Mouse (Mus musculus) embryonic facial prominence, embryonic 13.5 days (tissue): ENCODE results near the gene Gkn3. TPM values are rescaled to one million over a fixed set of nuclear protein-coding genes. Genes with fewer than 3 reads are reported as not detected.

Experiments used
- ATAC-seq: fragments of 200-750 bp; cut with Nextera tagmentation; 2 replicates; pipeline ENCODE4 v1.8.0; 2017; ENCODE audit warnings: low read depth; ENCODE audit not compliant: insufficient number of reproducible peaks, insufficient read depth, low FRiP score, low TSS enrichment
- H3K27ac ChIP-seq: fragments of 300-500 bp; sonication (generic); 2 replicates; pipeline ENCODE4 v1.5.1; 2015; ENCODE audit warnings: moderate library complexity, mild to moderate bottlenecking, inconsistent platforms
- H3K27me3 ChIP-seq: fragments of 300-500 bp; sonication (generic); 2 replicates; pipeline ENCODE4 v1.6.1; 2015; ENCODE audit warnings: mild to moderate bottlenecking, inconsistent platforms
- H3K36me3 ChIP-seq: fragments of 300-500 bp; sonication (generic); 2 replicates; pipeline ENCODE4 v1.6.1; 2015; ENCODE audit warnings: mild to moderate bottlenecking, inconsistent platforms
- H3K4me1 ChIP-seq: fragments of 300-500 bp; sonication (generic); 2 replicates; pipeline ENCODE4 v1.6.1; 2015; ENCODE audit warnings: inconsistent platforms
- H3K4me2 ChIP-seq: fragments of 300-500 bp; sonication (generic); 2 replicates; pipeline ENCODE4 v1.6.1; 2015; ENCODE audit warnings: moderate library complexity, mild to moderate bottlenecking, inconsistent platforms
- H3K4me3 ChIP-seq: fragments of 300-500 bp; sonication (generic); 2 replicates; pipeline ENCODE4 v1.5.1; 2015; ENCODE audit warnings: mild to moderate bottlenecking, inconsistent platforms
- H3K9ac ChIP-seq: fragments of 300-500 bp; sonication (generic); 2 replicates; pipeline ENCODE4 v1.6.1; 2015; ENCODE audit warnings: mild to moderate bottlenecking, inconsistent platforms
- H3K9me3 ChIP-seq: fragments of 300-500 bp; sonication (generic); 2 replicates; pipeline ENCODE4 v1.6.1; 2016; ENCODE audit warnings: inconsistent platforms
- WGBS: fragments of 180-500 bp; shearing (Covaris S2); methylation state at CpG from one replicate; pipeline ENCODE4 v1.1.7; 2015; ENCODE audit warnings: mixed read lengths; 5-methylcytosine and 5-hydroxymethylcytosine counted together
- polyA plus RNA-seq: library from polyadenylated mRNA; unstranded; fragments of >200 nt; fragmentation: Nextera tagmentation; extraction: Ambion mirVana; gene quantifications from 2 replicates; pipeline ENCODE4 v1.2.1, GENCODE M21; 2015

Gkn3 gene
- 0.42 TPM in 1 of 2 replicates, not detected in the other for polyA plus RNA-seq

DNA sequence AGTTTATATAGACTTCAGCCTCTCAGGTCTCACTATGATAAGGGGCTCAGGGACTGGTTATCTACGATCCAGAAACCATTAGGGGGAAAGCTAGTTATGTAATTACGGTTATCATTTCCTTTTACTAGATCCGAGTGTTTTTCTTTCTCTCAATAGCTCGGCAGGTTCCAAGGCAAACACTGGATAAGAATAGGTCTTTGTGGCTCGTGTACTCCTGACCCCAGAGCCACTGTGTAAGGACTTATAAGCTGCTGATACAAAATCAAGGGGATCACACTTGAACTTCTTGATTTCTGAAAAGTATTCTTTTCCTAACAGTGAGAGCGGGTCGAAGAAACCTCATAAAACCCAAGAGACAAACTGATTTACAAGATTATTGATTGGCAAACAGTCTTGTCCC lies at the start of gene Gkn3:
Gkn3 (minus strand) TSS at position 59 of the 400 bp plus-strand sequence.
- peaks cover 15% of the 10 kb centered on the region for H3K4me1 ChIP-seq
- H3K9ac ChIP-seq, result 0 out of 2 replicates have a peak within 1 kb of the TSS, but pooled peaks have one; percentile 11
- no peak for ATAC-seq
- no peak within 1 kb of the TSS for H3K4me3 ChIP-seq
- H3K4me2 ChIP-seq, result no peak within 1 kb of the TSS
- H3K27me3 ChIP-seq, result peaks cover 9% of the 10 kb centered on the region
- H3K27ac ChIP-seq, result peak within 1 kb of the TSS; percentile 7; the same call in 1 of the 2 replicates
- no peaks in the 10 kb centered on the region for H3K9me3 ChIP-seq
- WGBS, result 51% methylated on average over 7 of the region's 7 CpGs
- H3K36me3 ChIP-seq, result no peaks in the 10 kb centered on the region

DNA sequence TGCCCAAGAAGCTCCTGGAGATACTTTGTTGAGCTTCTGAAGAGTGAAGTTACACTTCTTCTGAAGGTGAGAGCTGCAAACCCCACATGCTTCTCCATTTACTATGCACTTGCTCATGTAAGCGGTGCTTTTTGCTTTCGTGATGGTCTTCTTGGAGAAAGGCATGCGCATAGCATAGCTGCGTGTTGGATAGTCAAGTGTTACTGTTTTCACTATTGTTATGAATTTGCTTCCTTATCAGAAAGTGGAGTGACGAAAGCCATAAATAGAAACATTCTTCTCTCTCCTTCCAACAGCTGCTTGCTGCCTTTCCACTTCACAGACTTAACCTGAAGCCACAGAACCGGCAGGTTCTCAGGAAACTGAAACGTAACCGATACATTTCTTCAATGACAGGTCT lies 48.0 kb upstream of the Gkn3 start:
- Histone ChIP-seq H3K9me3 (no peaks in the 10 kb centered on the region), H3K27ac (no peak overlapping the region), H3K4me2 (no peak overlapping the region), H3K4me1 (0 out of 2 replicates have a peak, but pooled peaks cover 2% of the 10 kb centered on the region), H3K4me3 (no peak overlapping the region), H3K27me3 (no peaks in the 10 kb centered on the region), H3K9ac (no peak overlapping the region), H3K36me3 (no peaks in the 10 kb centered on the region)
- WGBS, result 81% methylated on average over 8 of the region's 8 CpGs
- no peak for ATAC-seq

- no peak overlapping the region for H3K4me2 ChIP-seq
- H3K27me3 ChIP-seq, result no peaks in the 10 kb centered on the region
- no peaks in the 10 kb centered on the region for H3K4me1 ChIP-seq
- ATAC-seq, result no peak
- no peaks in the 10 kb centered on the region for H3K9me3 ChIP-seq
- H3K36me3 ChIP-seq, result no peaks in the 10 kb centered on the region
- H3K27ac ChIP-seq, result no peak overlapping the region
- H3K4me3 ChIP-seq, result no peak overlapping the region
- 97% methylated on average over 2 of the region's 3 CpGs for WGBS
- H3K9ac ChIP-seq, result no peak overlapping the region
These were observed 47.1 kb upstream of the Gkn3 start for GRCm38 (mm10) chr6:87435791-87436190.

DNA sequence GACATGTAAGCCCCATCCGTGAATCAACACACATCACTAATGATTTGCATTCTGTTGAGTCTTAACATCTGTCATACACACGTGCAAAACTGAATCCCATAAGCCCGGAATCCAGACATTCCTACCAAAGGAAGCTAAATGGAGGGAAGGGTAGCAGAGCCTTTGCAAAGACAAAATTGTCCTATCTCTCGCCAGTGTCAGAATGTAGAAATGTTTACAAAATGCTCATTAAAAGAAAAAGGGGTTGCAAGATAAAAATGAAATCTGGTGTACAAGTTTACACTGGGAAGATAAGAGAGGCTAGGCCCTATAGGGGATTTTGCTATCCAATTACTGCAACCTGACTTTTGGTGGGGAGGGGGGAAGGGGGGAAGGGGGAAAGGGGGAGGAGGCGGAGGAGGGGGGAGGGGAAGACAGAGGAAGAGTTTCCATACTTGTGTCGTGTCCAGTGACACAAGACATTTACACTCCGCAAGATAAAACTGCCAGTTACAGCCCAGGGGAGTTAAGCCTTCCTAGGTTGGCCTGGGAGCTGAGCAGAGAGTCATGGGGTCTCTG lies 39.8 kb upstream of the Gkn3 start, which contains the start of gene Bmp10:
Bmp10 (plus strand) TSS at position 508 of the 558 bp plus-strand sequence.
- no peak within 1 kb of the TSS for H3K9ac ChIP-seq
- no peaks in the 10 kb centered on the region for H3K27me3 ChIP-seq
- H3K9me3 ChIP-seq, result no peaks in the 10 kb centered on the region
- no peaks in the 10 kb centered on the region for H3K4me1 ChIP-seq
- no peaks in the 10 kb centered on the region for H3K36me3 ChIP-seq
- no peak within 1 kb of the TSS for H3K27ac ChIP-seq
- WGBS, result 57% methylated on average over 7 of the region's 7 CpGs
- ATAC-seq, result no peak
- no peak within 1 kb of the TSS for H3K4me3 ChIP-seq
- no peak within 1 kb of the TSS for H3K4me2 ChIP-seq

DNA sequence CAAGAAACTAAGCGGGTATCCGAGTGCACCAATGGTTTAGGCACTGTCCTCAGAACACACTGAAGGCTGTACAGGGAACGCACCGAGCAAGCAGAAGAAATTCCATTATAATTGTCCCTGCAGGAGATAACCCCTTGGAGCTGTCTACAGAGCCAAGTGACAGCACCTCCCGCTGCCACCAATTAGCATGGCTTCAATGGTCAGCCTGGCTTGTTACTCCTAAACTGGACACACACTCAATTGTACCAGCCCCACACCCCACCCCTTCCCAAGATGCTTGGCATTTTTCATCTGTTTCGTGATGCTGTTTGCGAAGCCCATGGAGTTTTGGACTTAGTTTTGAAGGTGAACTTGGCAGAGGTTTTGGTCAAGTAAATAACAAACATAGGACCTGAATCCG lies 38.9 kb upstream of the Gkn3 start:
- H3K9ac ChIP-seq, result no peak overlapping the region
- H3K9me3 ChIP-seq, result no peaks in the 10 kb centered on the region
- no peaks in the 10 kb centered on the region for H3K4me1 ChIP-seq
- no peaks in the 10 kb centered on the region for H3K27me3 ChIP-seq
- H3K4me2 ChIP-seq, result no peak overlapping the region
- ATAC-seq, result no peak
- WGBS, result 60% methylated on average over 8 of the region's 8 CpGs
- no peaks in the 10 kb centered on the region for H3K36me3 ChIP-seq
- H3K4me3 ChIP-seq, result no peak overlapping the region
- no peak overlapping the region for H3K27ac ChIP-seq

DNA sequence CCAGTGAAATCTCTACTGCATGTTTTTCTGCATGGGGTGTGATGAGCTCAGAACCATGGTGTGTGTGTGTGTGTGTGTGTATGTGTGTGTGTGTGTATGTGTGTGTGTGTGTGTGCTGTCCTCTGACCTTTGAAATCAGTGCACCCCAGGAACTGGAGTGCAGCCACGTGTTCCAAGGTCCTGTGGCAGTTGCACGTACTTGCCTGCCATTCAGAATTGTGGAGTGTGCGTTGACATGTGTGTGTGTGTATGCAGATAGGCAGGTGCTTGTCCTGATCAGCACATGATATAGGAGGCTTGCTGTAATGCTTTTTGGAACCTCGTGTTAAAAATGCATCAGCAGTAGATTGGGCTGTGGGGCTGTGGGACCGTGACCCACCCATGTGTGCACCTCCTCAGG lies 38.2 kb upstream of the Gkn3 start:
- Histone ChIP-seq H3K27me3 (no peaks in the 10 kb centered on the region), H3K4me3 (no peak overlapping the region), H3K9ac (no peak overlapping the region), H3K36me3 (no peaks in the 10 kb centered on the region), H3K4me2 (no peak overlapping the region), H3K4me1 (no peaks in the 10 kb centered on the region), H3K27ac (no peak overlapping the region), H3K9me3 (no peaks in the 10 kb centered on the region)
- WGBS, result 80% methylated on average over 5 of the region's 5 CpGs
- no peak for ATAC-seq

- Histone ChIP-seq H3K4me3 (no peak overlapping the region), H3K4me2 (no peak overlapping the region), H3K9me3 (no peaks in the 10 kb centered on the region), H3K9ac (no peak overlapping the region), H3K36me3 (no peaks in the 10 kb centered on the region), H3K27ac (no peak overlapping the region), H3K27me3 (no peaks in the 10 kb centered on the region), H3K4me1 (no peaks in the 10 kb centered on the region)
- 75% methylated on average over 19 of the region's 19 CpGs for WGBS
- no peak for ATAC-seq
These were observed 35.5 kb upstream of the Gkn3 start for GRCm38 (mm10) chr6:87424037-87424816.

GRCm38 (mm10) chr6:87422304-87422703 lies 33.6 kb upstream of the Gkn3 start:
- Histone ChIP-seq H3K4me1 (no peaks in the 10 kb centered on the region), H3K27ac (no peak overlapping the region), H3K9me3 (no peaks in the 10 kb centered on the region), H3K36me3 (no peaks in the 10 kb centered on the region), H3K4me3 (no peak overlapping the region), H3K9ac (no peak overlapping the region), H3K4me2 (no peak overlapping the region), H3K27me3 (no peaks in the 10 kb centered on the region)
- 79% methylated on average over 7 of the region's 7 CpGs for WGBS
- no peak for ATAC-seq

GRCm38 (mm10) chr6:87412011-87412410 lies 23.3 kb upstream of the Gkn3 start:
- Histone ChIP-seq H3K4me3 (no peak overlapping the region), H3K4me1 (no peaks in the 10 kb centered on the region), H3K4me2 (no peak overlapping the region), H3K27me3 (no peaks in the 10 kb centered on the region), H3K9ac (no peak overlapping the region), H3K9me3 (no peaks in the 10 kb centered on the region), H3K27ac (no peak overlapping the region), H3K36me3 (no peaks in the 10 kb centered on the region)
- no peak for ATAC-seq
- 39% methylated on average over 3 of the region's 3 CpGs for WGBS

DNA sequence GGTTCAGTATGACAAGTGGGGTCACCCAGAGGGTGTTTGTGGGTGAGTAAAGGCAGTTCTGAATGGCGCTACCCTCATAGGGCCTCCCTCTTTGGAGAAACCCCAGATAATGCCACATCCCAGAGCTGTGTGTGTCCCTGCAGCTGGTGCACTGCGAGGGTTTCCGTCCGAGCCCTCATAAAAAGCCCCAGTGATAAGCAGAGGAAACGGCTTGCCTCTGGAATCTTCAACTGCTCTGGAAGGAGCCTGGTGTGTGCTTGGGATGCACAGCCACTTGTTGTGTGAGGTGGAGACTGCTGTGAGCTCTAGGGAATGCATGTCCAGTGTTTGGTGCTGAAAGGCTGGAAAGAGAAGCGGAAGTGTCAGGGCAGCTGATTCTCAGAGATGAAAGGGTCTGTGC lies 12.7 kb upstream of the Gkn3 start:
- H3K27ac ChIP-seq, result no peak overlapping the region
- WGBS, result 77% methylated on average over 6 of the region's 6 CpGs

GRCm38 (mm10) chr6:87399886-87400566 lies 11.3 kb upstream of the Gkn3 start:
- H3K4me2 ChIP-seq, result no peak overlapping the region
- H3K9ac ChIP-seq, result no peak overlapping the region
- WGBS, result 63% methylated on average over 4 of the region's 4 CpGs
- H3K4me3 ChIP-seq, result no peak overlapping the region
- no peaks in the 10 kb centered on the region for H3K36me3 ChIP-seq
- no peak for ATAC-seq
- no peak overlapping the region for H3K27ac ChIP-seq
- no peaks in the 10 kb centered on the region for H3K27me3 ChIP-seq
- no peaks in the 10 kb centered on the region for H3K9me3 ChIP-seq
- no peaks in the 10 kb centered on the region for H3K4me1 ChIP-seq

More for the DNA sequence above, 12.7 kb upstream of the Gkn3 start:
- no peak overlapping the region for H3K4me2 ChIP-seq
- H3K9me3 ChIP-seq, result no peaks in the 10 kb centered on the region
- no peaks in the 10 kb centered on the region for H3K27me3 ChIP-seq
- ATAC-seq, result no peak
- H3K36me3 ChIP-seq, result no peaks in the 10 kb centered on the region
- H3K4me3 ChIP-seq, result no peak overlapping the region
- H3K9ac ChIP-seq, result no peak overlapping the region
- H3K4me1 ChIP-seq, result no peaks in the 10 kb centered on the region

GRCm38 (mm10) chr6:87399137-87399536 lies 10.4 kb upstream of the Gkn3 start:
- no peak overlapping the region for H3K9ac ChIP-seq
- H3K27me3 ChIP-seq, result no peaks in the 10 kb centered on the region
- no peak overlapping the region for H3K4me2 ChIP-seq
- H3K36me3 ChIP-seq, result no peaks in the 10 kb centered on the region
- H3K9me3 ChIP-seq, result no peaks in the 10 kb centered on the region
- 1% methylated on average over 5 of the region's 5 CpGs for WGBS
- ATAC-seq, result no peak
- no peak overlapping the region for H3K4me3 ChIP-seq
- no peaks in the 10 kb centered on the region for H3K4me1 ChIP-seq
- no peak overlapping the region for H3K27ac ChIP-seq
